Mouse (Mus musculus) myocyte (in vitro differentiated cells): ENCODE data around the gene Grtp1.

Source experiments
- CEBPB ChIP-seq: IDR thresholded peaks from 2 replicates; pipeline ENCODE4 v1.6.1; 2011; ENCODE audit warnings: mild to moderate bottlenecking, moderate library complexity; ENCODE audit not compliant: poor library complexity, insufficient read depth, severe bottlenecking
- MYOD1 ChIP-seq, 3 experiments: IDR thresholded peaks; one replicate each; pipeline ENCODE4 v1.6.1; 2011; ENCODE audit warnings: control low read depth in 2 of 3, low read depth in 2 of 3, mild to moderate bottlenecking in 2 of 3, moderate library complexity in 1 of 3; ENCODE audit not compliant: insufficient read length in 2 of 3, control insufficient read depth in 1 of 3
- MYOG ChIP-seq, 3 experiments: IDR thresholded peaks; one replicate each; pipeline ENCODE4 v1.6.1; 2011; ENCODE audit warnings: control low read depth in 2 of 3, low read depth in 2 of 3, mild to moderate bottlenecking in 2 of 3; ENCODE audit not compliant: insufficient read length in 2 of 3, control insufficient read depth in 1 of 3, insufficient read depth in 1 of 3
- POLR2A ChIP-seq: IDR thresholded peaks from one replicate; pipeline ENCODE4 v1.6.1; 2011; ENCODE audit warnings: low read depth, mild to moderate bottlenecking, control low read depth, moderate library complexity; ENCODE audit not compliant: insufficient read length
- POLR2AphosphoS2 ChIP-seq: IDR thresholded peaks from one replicate; pipeline ENCODE4 v1.6.1; 2011; ENCODE audit warnings: low read depth, control low read depth; ENCODE audit not compliant: insufficient read length
- SRF ChIP-seq: IDR thresholded peaks from one replicate; pipeline ENCODE4 v1.6.1; 2011; ENCODE audit warnings: low read depth; ENCODE audit not compliant: control insufficient read depth, insufficient read length
- TCF12 ChIP-seq: IDR thresholded peaks from one replicate; pipeline ENCODE4 v1.6.1; 2011; ENCODE audit warnings: mild to moderate bottlenecking, control low read depth; ENCODE audit not compliant: poor library complexity, insufficient read depth, severe bottlenecking
- USF1 ChIP-seq: IDR thresholded peaks from one replicate; pipeline ENCODE4 v1.6.1; 2011; ENCODE audit warnings: low read depth, mild to moderate bottlenecking, control low read depth, moderate library complexity

DNA sequence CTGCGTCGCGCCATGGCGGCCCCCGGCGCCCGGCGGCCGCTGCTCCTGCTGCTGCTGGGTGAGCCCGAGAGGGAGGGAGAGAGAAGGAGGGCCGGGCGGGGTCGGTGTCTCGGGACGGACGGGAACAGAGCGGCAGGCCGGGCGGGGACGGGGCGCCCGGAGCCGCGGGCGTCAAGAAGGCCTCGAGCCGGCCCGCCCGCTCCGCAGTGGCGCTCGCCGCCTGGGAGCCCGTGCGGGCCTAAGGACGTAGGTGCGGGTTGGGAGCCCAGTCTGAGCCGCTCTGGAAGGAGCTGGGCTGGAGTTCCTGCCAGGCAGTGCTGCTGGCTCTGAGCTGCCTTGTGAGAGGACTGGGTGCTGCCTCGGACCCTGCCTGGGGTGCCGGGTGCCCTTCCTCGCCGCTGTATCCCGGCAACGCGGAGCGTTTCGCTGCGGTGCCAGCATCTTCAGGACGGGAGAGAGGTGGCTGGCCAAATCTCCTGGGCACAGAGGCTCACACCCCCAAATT lies 41.0 kb downstream of the Grtp1 start:
- TF ChIP-seq SRF (no peak), POLR2A (no peak), MYOG (IDR thresholded peaks at IDR 0.05; ENCODE audit: control insufficient read depth in 1 of 3, insufficient read depth in 1 of 3, insufficient read length in 2 of 3, low read depth in 2 of 3) (no peak), POLR2AphosphoS2 (no peak), CEBPB (no peak), TCF12 (no peak), MYOD1 (IDR thresholded peaks at IDR 0.05; ENCODE audit: control insufficient read depth in 1 of 3, insufficient read length in 2 of 3, low read depth in 2 of 3) (no peak), USF1 (no peak)
